Mouse (Mus musculus): ENCODE results near the gene Npas1. TPM values are rescaled to one million over a fixed set of nuclear protein-coding genes. Genes with fewer than 3 reads are reported as not detected.

Gene Npas1
- total and polyA plus RNA-seq, 3 experiments = 0.08 to 1.3 TPM; not detected in 1

DNA sequence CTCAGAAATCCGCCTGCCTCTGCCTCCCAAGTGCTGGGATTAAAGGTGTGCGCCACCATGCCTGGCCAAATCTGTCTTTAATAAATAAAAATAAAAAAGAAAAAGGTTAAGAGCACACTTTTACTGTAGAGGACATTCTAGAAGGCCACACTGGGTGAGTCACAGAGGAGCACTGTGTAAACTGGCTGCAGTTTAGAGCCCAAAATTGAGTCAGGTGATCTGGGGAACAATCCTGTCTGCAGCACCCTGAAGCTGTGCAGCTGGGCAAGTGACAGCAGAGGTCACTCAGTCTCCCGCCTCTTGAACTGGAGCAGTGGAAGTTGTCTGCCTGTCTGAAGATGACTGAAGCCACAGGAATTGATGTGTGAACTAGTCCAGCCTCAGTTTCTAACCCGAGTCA, 24.0 kb upstream of the Npas1 start:
- no peak for DNase-seq (ENCODE audit: low read depth, low spot score)
- TF ChIP-seq CHD1 (IDR thresholded peaks at IDR 0.05; ENCODE audit: low read depth, low read length) (no peak), TAL1 (IDR thresholded peaks at IDR 0.05; ENCODE audit: low read length) (no peak), E2F4 (IDR thresholded peaks at IDR 0.05; ENCODE audit: borderline replicate concordance, low read depth, low read length) (no peak), UBTF (IDR thresholded peaks at IDR 0.05; ENCODE audit: borderline replicate concordance, insufficient read depth, low read depth, low read length) (no peak), GATA1 (IDR thresholded peaks at IDR 0.05; ENCODE audit: low read depth, low read length) (no peak), USF2 (IDR thresholded peaks at IDR 0.05; ENCODE audit: borderline replicate concordance in 1 of 2, insufficient read depth in 1 of 2, low read depth in 1 of 2, low read length in 2 of 2) (no peak), EP300 (IDR thresholded peaks at IDR 0.05; ENCODE audit: low read depth in 1 of 2, low read length in 2 of 2) (no peak), ETS1 (IDR thresholded peaks at IDR 0.05; ENCODE audit: low read depth, low read length) (no peak), ZNF384 (IDR thresholded peaks at IDR 0.05; ENCODE audit: low read depth, low read length) (no peak), MAZ (IDR thresholded peaks at IDR 0.05; ENCODE audit: low read depth, low read length) (no peak), POLR2AphosphoS5 (IDR thresholded peaks at IDR 0.05; ENCODE audit: borderline replicate concordance, low read depth, low read length) (no peak), HCFC1 (IDR thresholded peaks at IDR 0.05; ENCODE audit: low read depth, low read length) (no peak), POLR2A (IDR thresholded peaks at IDR 0.05; ENCODE audit: control insufficient read depth in 1 of 2, insufficient read depth in 1 of 2, low read depth in 1 of 2, low read length in 2 of 2, poor library complexity in 1 of 2) (no peak), ELF1 (IDR thresholded peaks at IDR 0.05; ENCODE audit: low read depth, low read length) (no peak), ZC3H11A (IDR thresholded peaks at IDR 0.05; ENCODE audit: low read depth, low read length) (no peak), CTCF (IDR thresholded peaks at IDR 0.05 in 2 of 3, conservative IDR thresholded peaks at IDR 0.05 in 1 of 3; ENCODE audit: control insufficient read depth in 1 of 3, insufficient read depth in 1 of 3, low read depth in 2 of 3, low read length in 3 of 3, poor library complexity in 1 of 3, severe bottlenecking in 1 of 3) (no peak), USF1 (IDR thresholded peaks at IDR 0.05; ENCODE audit: low read depth, low read length) (no peak), KAT2A (conservative IDR thresholded peaks at IDR 0.05; ENCODE audit: low read depth, low read length) (no peak), MAX (IDR thresholded peaks at IDR 0.05; ENCODE audit: low read length) (no peak)

DNA sequence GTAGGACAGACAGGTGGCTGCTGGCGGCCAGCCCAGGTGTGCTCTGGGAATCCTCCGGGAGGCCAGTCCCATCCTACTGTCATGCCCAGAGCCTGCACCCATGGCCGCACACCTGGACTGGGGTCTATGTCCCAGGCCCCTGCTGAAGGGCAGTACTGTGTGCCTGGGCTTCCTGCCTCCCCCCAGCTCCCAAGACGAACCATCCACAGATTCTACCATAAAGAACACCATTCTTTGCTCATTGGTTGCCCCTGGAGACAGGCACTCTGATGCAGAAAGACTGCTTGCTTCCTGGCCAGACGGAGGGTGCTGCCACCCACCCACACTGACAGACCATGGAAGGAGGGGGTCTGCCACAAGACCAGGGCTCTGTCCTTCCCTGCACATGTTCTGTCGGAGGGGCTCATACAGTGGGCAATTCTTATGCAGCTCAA, 22.2 kb upstream of the Npas1 start:
- DNase-seq (ENCODE audit: low read depth, low spot score) = no peak
- no peak overlapping the region for H3K9ac ChIP-seq (ENCODE audit: control insufficient read depth, low read depth, low read length, poor library complexity, severe bottlenecking)
- no peaks in the 10 kb centered on the region for H3K9me3 ChIP-seq (replicated peaks; ENCODE audit: insufficient read depth, low read length)
- no peak overlapping the region for H3K27ac ChIP-seq (ENCODE audit: control insufficient read depth, low read depth, low read length)
- H3K4me3 ChIP-seq (ENCODE audit: control insufficient read depth in 1 of 2, insufficient read depth in 1 of 2, low read depth in 2 of 2, low read length in 2 of 2) = no peak overlapping the region
- H3K27me3 ChIP-seq (ENCODE audit: control insufficient read depth in 1 of 2, insufficient read depth in 2 of 2, low read length in 2 of 2) = no peaks in the 10 kb centered on the region
- H3K36me3 ChIP-seq (ENCODE audit: control insufficient read depth in 1 of 2, insufficient read depth in 2 of 2, low read length in 2 of 2) = no peaks in the 10 kb centered on the region; a peak in 1 of 4 replicates
- TF ChIP-seq RCOR1 (IDR thresholded peaks at IDR 0.05; ENCODE audit: low read depth, low read length) (no peak), ETS1 (IDR thresholded peaks at IDR 0.05; ENCODE audit: low read depth, low read length) (no peak), EP300 (IDR thresholded peaks at IDR 0.05; ENCODE audit: low read depth in 1 of 2, low read length in 2 of 2) (no peak), MAX (IDR thresholded peaks at IDR 0.05; ENCODE audit: low read length) (no peak), POLR2A (IDR thresholded peaks at IDR 0.05; ENCODE audit: control insufficient read depth in 1 of 2, insufficient read depth in 1 of 2, low read depth in 1 of 2, low read length in 2 of 2, poor library complexity in 1 of 2) (no peak), MEF2A (IDR thresholded peaks at IDR 0.05; ENCODE audit: extremely low read depth, insufficient replicate concordance, low read depth, low read length, poor library complexity, severe bottlenecking) (no peak), ZC3H11A (IDR thresholded peaks at IDR 0.05; ENCODE audit: low read depth, low read length) (no peak), RAD21 (IDR thresholded peaks at IDR 0.05; ENCODE audit: low read depth, low read length) (no peak)
- no peaks in the 10 kb centered on the region for H3K79me2 ChIP-seq (ENCODE audit: control insufficient read depth, insufficient read depth, low read length, poor library complexity)
- H3K4me1 ChIP-seq (ENCODE audit: control insufficient read depth in 1 of 2, insufficient read depth in 2 of 2, low read length in 2 of 2) = no peaks in the 10 kb centered on the region

More for the DNA sequence above, 24.0 kb upstream of the Npas1 start:
- Histone ChIP-seq H3K36me3 (ENCODE audit: control insufficient read depth in 1 of 2, insufficient read depth in 2 of 2, low read length in 2 of 2) (peaks cover 0 to 5% of the 10 kb centered on the region in 2 experiments; a peak in 2 of 4 replicates), H3K9ac (ENCODE audit: control insufficient read depth, low read depth, low read length, poor library complexity, severe bottlenecking) (no peak overlapping the region), H3K9me3 (replicated peaks; ENCODE audit: insufficient read depth, low read length) (no peaks in the 10 kb centered on the region), H3K79me2 (ENCODE audit: control insufficient read depth, insufficient read depth, low read length, poor library complexity) (no peaks in the 10 kb centered on the region), H3K4me3 (ENCODE audit: control insufficient read depth in 1 of 2, insufficient read depth in 1 of 2, low read depth in 2 of 2, low read length in 2 of 2) (no peak overlapping the region), H3K27me3 (ENCODE audit: control insufficient read depth in 1 of 2, insufficient read depth in 2 of 2, low read length in 2 of 2) (no peaks in the 10 kb centered on the region), H3K4me1 (ENCODE audit: control insufficient read depth in 1 of 2, insufficient read depth in 2 of 2, low read length in 2 of 2) (no peaks in the 10 kb centered on the region), H3K27ac (ENCODE audit: control insufficient read depth, low read depth, low read length) (no peak overlapping the region)
